Mouse (Mus musculus): ENCODE data around the gene Psme1. TPM values are rescaled to one million over a fixed set of nuclear protein-coding genes. Genes with fewer than 3 reads are reported as not detected.

Gene Psme1
- polyA plus RNA-seq, 1 experiment from 2014 or later = 168 TPM

Other genes starting within 250 kb of the Psme1 start
- 147 and 157 TPM in 2 replicates for gene Dhrs4, start 99.4 kb upstream of the Psme1 start, polyA plus RNA-seq (2015; fragmentation: Nextera tagmentation; extraction: Ambion mirVana)
- gene Carmil3, start 87.5 kb upstream of the Psme1 start, polyA plus RNA-seq (2015; fragmentation: Nextera tagmentation; extraction: Ambion mirVana) = 2.5 and 3.0 TPM in 2 replicates
- gene Cpne6, start 67.7 kb upstream of the Psme1 start, polyA plus RNA-seq (2015; fragmentation: Nextera tagmentation; extraction: Ambion mirVana) = 0.21 and 0.46 TPM in 2 replicates
- not detected in 2 replicates for gene Nrl, start 53.1 kb upstream of the Psme1 start, polyA plus RNA-seq (2015; fragmentation: Nextera tagmentation; extraction: Ambion mirVana)
- 64.2 and 66.0 TPM in 2 replicates for gene Pck2, start 37.9 kb upstream of the Psme1 start, polyA plus RNA-seq (2015; fragmentation: Nextera tagmentation; extraction: Ambion mirVana)
- 117 TPM in 2 replicates for gene Dcaf11, start 18.1 kb upstream of the Psme1 start, polyA plus RNA-seq (2015; fragmentation: Nextera tagmentation; extraction: Ambion mirVana)
- 1.2 and 1.6 TPM in 2 replicates for gene A730061H03Rik, start 17.7 kb upstream of the Psme1 start, polyA plus RNA-seq (2015; fragmentation: Nextera tagmentation; extraction: Ambion mirVana)
- gene Fitm1, start 2.5 kb upstream of the Psme1 start, polyA plus RNA-seq (2015; fragmentation: Nextera tagmentation; extraction: Ambion mirVana) = 4.5 and 4.6 TPM in 2 replicates
- 9.3 and 9.5 TPM in 2 replicates for gene Emc9, start 7.2 kb downstream of the Psme1 start, polyA plus RNA-seq (2015; fragmentation: Nextera tagmentation; extraction: Ambion mirVana)
- gene Psme2, start 13.0 kb downstream of the Psme1 start, polyA plus RNA-seq (2015; fragmentation: Nextera tagmentation; extraction: Ambion mirVana) = 207 and 226 TPM in 2 replicates
- gene Rnf31, start 13.6 kb downstream of the Psme1 start, polyA plus RNA-seq (2015; fragmentation: Nextera tagmentation; extraction: Ambion mirVana) = 21.3 and 26.2 TPM in 2 replicates
- 16.8 and 17.7 TPM in 2 replicates for gene Irf9, start 25.4 kb downstream of the Psme1 start, polyA plus RNA-seq (2015; fragmentation: Nextera tagmentation; extraction: Ambion mirVana)
- gene Rec8, start 39.9 kb downstream of the Psme1 start, polyA plus RNA-seq (2015; fragmentation: Nextera tagmentation; extraction: Ambion mirVana) = 23.0 and 24.2 TPM in 2 replicates
- gene Ipo4, start 57.8 kb downstream of the Psme1 start, polyA plus RNA-seq (2015; fragmentation: Nextera tagmentation; extraction: Ambion mirVana) = 120 and 130 TPM in 2 replicates
- gene Gm49378, start 59.8 kb downstream of the Psme1 start, polyA plus RNA-seq (2015; fragmentation: Nextera tagmentation; extraction: Ambion mirVana) = 1.5 and 1.6 TPM in 2 replicates
- 137 and 139 TPM in 2 replicates for gene Tm9sf1, start 65.7 kb downstream of the Psme1 start, polyA plus RNA-seq (2015; fragmentation: Nextera tagmentation; extraction: Ambion mirVana)
- gene Tssk4, start 72.1 kb downstream of the Psme1 start, polyA plus RNA-seq (2015; fragmentation: Nextera tagmentation; extraction: Ambion mirVana) = 1.1 and 1.3 TPM in 2 replicates
- gene Mdp1, start 82.4 kb downstream of the Psme1 start, polyA plus RNA-seq (2015; fragmentation: Nextera tagmentation; extraction: Ambion mirVana) = 59.8 and 61.0 TPM in 2 replicates
- gene Gmpr2, start 93.8 kb downstream of the Psme1 start, polyA plus RNA-seq (2015; fragmentation: Nextera tagmentation; extraction: Ambion mirVana) = 74.1 and 74.2 TPM in 2 replicates
- 514 and 521 TPM in 2 replicates for gene Nedd8, start 94.0 kb downstream of the Psme1 start, polyA plus RNA-seq (2015; fragmentation: Nextera tagmentation; extraction: Ambion mirVana)
- 43.9 and 44.5 TPM in 2 replicates for gene Tinf2, start 103.7 kb downstream of the Psme1 start, polyA plus RNA-seq (2015; fragmentation: Nextera tagmentation; extraction: Ambion mirVana)
- 2.9 and 3.0 TPM in 2 replicates for gene Tgm1, start 135.8 kb downstream of the Psme1 start, polyA plus RNA-seq (2015; fragmentation: Nextera tagmentation; extraction: Ambion mirVana)
- gene Rabggta, start 144.1 kb downstream of the Psme1 start, polyA plus RNA-seq (2015; fragmentation: Nextera tagmentation; extraction: Ambion mirVana) = 43.3 and 46.2 TPM in 2 replicates
- gene Dhrs1, start 167.6 kb downstream of the Psme1 start, polyA plus RNA-seq (2015; fragmentation: Nextera tagmentation; extraction: Ambion mirVana) = 112 and 119 TPM in 2 replicates
- gene Nop9, start 167.6 kb downstream of the Psme1 start, polyA plus RNA-seq (2015; fragmentation: Nextera tagmentation; extraction: Ambion mirVana) = 40.6 and 41.9 TPM in 2 replicates
- 21.1 and 21.3 TPM in 2 replicates for gene Cideb, start 180.3 kb downstream of the Psme1 start, polyA plus RNA-seq (2015; fragmentation: Nextera tagmentation; extraction: Ambion mirVana)
- 0.41 and 0.45 TPM in 2 replicates for gene Ltb4r2, start 183.3 kb downstream of the Psme1 start, polyA plus RNA-seq (2015; fragmentation: Nextera tagmentation; extraction: Ambion mirVana)
- 0.54 and 0.92 TPM in 2 replicates for gene Ltb4r1, start 187.8 kb downstream of the Psme1 start, polyA plus RNA-seq (2015; fragmentation: Nextera tagmentation; extraction: Ambion mirVana)
- gene Adcy4, start 206.0 kb downstream of the Psme1 start, polyA plus RNA-seq (2015; fragmentation: Nextera tagmentation; extraction: Ambion mirVana) = 16.7 and 19.7 TPM in 2 replicates
- 39.3 and 43.4 TPM in 2 replicates for gene Ripk3, start 210.7 kb downstream of the Psme1 start, polyA plus RNA-seq (2015; fragmentation: Nextera tagmentation; extraction: Ambion mirVana)
- 38.2 and 38.7 TPM in 2 replicates for gene Nfatc4, start 245.0 kb downstream of the Psme1 start, polyA plus RNA-seq (2015; fragmentation: Nextera tagmentation; extraction: Ambion mirVana)

Data from kidney, embryonic 16.5 days (tissue).